Mouse (Mus musculus): Measurements from ENCODE around the gene Cant1. TPM values are rescaled to one million over a fixed set of nuclear protein-coding genes. Genes with fewer than 3 reads are reported as not detected.

Gene Cant1
- total RNA-seq, 2 experiments from 2014 or later = 37.9 to 41.0 TPM

DNA sequence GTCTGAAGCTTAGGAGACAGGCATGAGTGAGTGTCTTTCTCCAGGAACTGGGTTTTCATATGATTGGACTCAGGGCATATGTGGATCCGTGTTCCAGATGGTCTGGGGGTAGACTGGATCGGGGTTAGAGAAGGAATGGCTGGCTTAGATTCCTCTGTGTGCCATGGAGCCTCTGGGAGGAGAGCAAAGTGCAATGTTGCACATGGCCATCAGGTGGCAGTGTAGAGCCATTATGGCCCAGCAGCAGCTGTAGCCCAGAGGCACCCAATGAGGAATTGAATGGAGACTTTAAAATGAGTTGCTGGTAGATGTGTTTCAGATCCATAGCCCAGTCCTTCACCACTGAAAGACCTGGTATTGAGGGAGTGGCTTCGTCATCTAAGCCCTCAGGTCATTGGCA, 27.0 kb upstream of the Cant1 start:
- peak; percentile 58 to 74 for DNase-seq (ENCODE audit: extremely low spot score in 1 of 2, low spot score in 2 of 2)
- Histone ChIP-seq H3K27ac (no peak overlapping the region), H3K4me3 (no peak overlapping the region)
- TF ChIP-seq CTCF (IDR thresholded peaks at IDR 0.05) = peak; percentile 98
- intact Hi-C loops (cut with DNase I) = loop anchor here (1.0 to 2.0 kb wide), 2 partner anchors 45 to 293 kb away; no protein-coding TSS in a partner anchor

DNA sequence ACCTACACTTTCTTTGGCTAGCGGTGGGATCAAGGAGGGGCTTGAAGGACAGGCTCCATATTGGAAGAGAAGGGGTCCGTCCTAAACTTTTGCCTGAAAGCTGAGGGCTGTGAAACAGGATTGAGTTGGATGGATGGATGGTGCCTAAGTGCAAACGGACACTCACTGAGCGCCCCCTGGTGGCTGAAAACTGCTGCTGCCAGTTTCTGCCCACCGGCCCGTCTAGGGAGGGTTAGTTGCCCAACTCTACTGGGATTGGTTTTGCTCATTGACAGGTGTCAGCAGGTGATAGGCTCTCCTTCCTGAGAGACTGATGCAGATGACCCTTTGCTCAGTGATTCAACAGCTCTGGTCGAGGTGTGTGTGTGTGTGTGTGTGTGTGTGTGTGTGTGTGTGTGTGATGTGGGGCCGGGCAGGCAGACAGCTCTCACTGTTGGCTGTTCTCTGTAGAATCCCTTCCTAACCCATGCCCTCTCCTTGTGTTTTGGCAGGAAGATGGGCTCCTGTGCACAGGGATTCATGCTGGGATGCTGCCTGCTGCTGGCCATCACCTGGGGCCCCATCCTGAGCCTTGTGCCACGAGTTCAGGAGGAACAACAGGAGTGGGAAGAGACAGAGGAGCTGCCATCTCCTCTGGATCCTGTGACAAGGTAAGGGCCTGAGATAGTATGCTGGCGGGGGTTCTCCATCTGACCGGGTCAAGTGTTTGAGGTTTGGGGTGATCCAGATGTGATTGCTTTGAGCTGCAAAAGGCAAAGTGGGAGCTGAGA, 24.5 kb upstream of the Cant1 start:
- H3K27ac ChIP-seq = no peak overlapping the region
- DNase-seq (ENCODE audit: extremely low spot score in 1 of 2, low spot score in 2 of 2) = peak; percentile 48 to 71
- peak; percentile 83 for TF ChIP-seq CTCF (IDR thresholded peaks at IDR 0.05)
- intact Hi-C loops (cut with DNase I) = loop anchor here (1.0 kb wide), 1 partner anchor 20 kb away; no protein-coding TSS in a partner anchor
- no peak overlapping the region for H3K4me3 ChIP-seq

DNA sequence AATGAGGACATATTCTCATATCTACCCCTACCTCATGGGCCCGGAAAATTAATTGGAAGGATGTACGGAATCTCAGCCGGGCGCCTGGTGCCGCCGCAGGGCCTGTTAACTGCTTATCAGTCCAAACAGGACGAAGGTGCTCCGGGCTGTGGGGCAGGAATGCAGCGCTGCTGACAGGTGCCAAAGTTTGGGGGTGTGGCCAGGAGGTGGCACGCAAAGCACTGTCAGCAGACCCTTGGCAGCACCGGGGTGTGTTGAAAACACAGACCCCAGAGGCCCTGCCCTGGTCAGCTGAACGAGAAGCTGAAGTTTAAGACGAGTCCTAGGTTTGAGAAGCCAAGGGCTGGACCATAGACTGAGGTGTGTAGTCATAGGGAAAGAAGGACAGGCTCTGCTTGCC, 23.8 kb upstream of the Cant1 start:
- intact Hi-C loops (cut with DNase I) = loop anchor here (1.0 kb wide), 1 partner anchor 19 kb away; no protein-coding TSS in a partner anchor
- DNase-seq (ENCODE audit: extremely low spot score in 1 of 2, low spot score in 2 of 2) = no peak
- no peak overlapping the region for H3K27ac ChIP-seq
- no peak for TF ChIP-seq CTCF (IDR thresholded peaks at IDR 0.05)
- no peak overlapping the region for H3K4me3 ChIP-seq

DNA sequence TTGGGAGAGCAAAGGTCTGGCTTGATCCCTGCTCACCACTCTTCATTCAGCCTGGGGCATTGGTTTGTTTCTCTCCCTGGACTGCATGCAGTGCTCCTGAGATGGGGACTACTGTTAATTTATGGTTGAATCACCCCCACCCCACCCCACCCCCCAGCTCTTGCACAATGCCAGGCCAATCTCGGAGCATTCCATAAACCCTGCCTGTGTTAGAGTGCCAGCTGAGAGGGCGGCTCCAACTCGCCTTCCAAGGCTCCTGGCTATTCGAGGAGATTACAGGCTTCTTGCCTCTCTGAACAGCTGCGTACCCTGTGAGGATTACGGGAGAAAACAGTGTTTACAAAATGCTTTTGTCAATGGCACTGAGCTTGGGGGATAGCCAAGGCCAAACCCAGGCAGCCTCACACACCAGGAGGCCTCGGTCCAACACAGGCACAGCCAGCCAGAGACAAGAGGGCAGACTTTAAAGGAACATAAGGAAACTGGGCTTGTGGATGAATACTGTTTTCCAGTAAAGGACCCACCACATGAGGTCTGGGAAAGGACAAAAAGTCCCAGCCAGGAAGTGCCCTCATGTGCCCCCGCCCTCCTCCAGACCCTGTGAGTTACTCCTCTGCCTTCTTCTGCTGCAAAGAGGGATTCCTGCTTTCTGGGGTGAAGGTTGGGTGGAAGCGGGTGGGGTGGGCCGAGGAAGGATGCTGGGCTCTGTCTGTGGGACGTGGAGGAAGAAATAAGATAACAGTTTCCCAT, 20.0 kb upstream of the Cant1 start:
- DNase-seq (ENCODE audit: extremely low spot score in 1 of 2, low spot score in 2 of 2) = no peak
- TF ChIP-seq CTCF (IDR thresholded peaks at IDR 0.05) = no peak
- H3K27ac ChIP-seq = no peak overlapping the region
- intact Hi-C loops (cut with DNase I) = no loop called here
- H3K4me3 ChIP-seq = no peak overlapping the region

- Histone ChIP-seq H3K27ac (no peak overlapping the region), H3K4me3 (no peak overlapping the region)
- peak; percentile 39 for TF ChIP-seq CTCF (IDR thresholded peaks at IDR 0.05)
- no peak for DNase-seq (ENCODE audit: extremely low spot score in 1 of 2, low spot score in 2 of 2)
- intact Hi-C loops (cut with DNase I) = no loop called here
These were observed 17.6 kb upstream of the Cant1 start for GRCm38 (mm10) chr11:118436471-118436935.

DNA sequence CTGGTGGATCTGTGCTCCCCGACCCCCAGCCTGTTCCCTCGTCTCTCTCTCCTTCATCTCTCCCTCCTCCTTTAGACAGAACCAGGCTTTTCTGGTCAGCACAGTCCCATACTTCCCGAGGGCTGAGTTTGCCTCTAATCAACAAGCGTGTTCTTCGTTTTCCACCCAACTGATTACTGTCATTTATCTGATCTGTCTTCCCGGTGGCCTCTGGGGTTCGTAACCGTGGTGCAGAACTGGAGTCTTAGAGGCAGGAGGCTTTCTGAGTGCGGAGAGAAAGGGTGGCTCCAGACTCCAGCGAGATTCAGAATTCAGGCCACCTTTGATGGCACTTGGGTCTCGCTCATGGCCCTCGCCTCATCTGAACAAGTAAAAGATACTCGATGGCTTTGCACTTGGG, 15.2 kb upstream of the Cant1 start:
- Histone ChIP-seq H3K4me3 (no peak overlapping the region), H3K27ac (no peak overlapping the region)
- TF ChIP-seq CTCF (IDR thresholded peaks at IDR 0.05) = no peak
- intact Hi-C loops (cut with DNase I) = no loop called here
- no peak for DNase-seq (ENCODE audit: extremely low spot score in 1 of 2, low spot score in 2 of 2)

- no peak overlapping the region for H3K27ac ChIP-seq
- H3K4me3 ChIP-seq = no peak overlapping the region
- intact Hi-C loops (cut with DNase I) = no loop called here
- TF ChIP-seq CTCF (IDR thresholded peaks at IDR 0.05) = no peak
- DNase-seq (ENCODE audit: extremely low spot score in 1 of 2, low spot score in 2 of 2) = no peak
These were observed 14.5 kb upstream of the Cant1 start for GRCm38 (mm10) chr11:118433398-118433868.

DNA sequence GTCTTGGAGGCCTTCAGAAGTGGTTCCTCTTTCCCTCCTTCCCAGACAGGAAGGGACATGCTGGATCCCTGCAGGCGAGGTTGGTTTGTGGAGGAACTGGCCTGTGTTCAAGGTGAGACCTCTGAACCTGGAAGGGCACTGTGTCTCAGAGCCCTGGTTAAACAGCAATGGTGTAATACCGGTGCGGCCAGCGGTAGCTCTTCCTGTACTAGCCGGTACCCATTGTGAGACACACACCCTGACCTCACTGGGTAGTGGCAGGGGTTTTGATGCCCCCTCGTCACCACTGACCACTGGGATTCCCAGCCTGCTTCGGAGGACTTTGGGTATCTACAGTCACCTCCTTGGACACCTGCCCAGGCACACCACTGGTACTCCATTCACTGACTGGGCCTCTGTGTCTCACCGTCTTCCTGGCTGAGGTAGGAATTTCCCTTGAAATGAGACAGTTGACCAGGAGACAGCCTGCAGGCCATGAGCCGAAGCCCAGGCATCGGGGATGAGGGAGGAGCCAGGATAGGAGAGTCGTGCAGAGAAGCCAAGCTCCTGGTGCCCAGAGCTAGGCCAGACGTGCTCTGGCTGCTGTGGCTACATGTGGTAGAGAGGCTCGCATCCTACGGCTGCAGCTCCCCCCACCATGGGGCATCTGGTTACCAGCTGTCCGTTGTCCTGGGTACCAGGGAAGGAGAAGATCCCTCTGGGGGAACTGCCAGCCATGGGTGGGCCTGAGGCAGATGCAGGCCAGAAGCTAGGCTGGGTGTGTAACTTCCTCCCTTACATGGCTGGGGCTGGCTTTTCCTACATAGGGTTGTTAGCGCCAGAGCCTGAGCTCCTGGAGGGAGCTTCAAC, 12.4 kb upstream of the Cant1 start:
- no peak for DNase-seq (ENCODE audit: extremely low spot score in 1 of 2, low spot score in 2 of 2)
- no peak overlapping the region for H3K4me3 ChIP-seq
- no peak overlapping the region for H3K27ac ChIP-seq
- intact Hi-C loops (cut with DNase I) = no loop called here
- no peak for TF ChIP-seq CTCF (IDR thresholded peaks at IDR 0.05)

DNA sequence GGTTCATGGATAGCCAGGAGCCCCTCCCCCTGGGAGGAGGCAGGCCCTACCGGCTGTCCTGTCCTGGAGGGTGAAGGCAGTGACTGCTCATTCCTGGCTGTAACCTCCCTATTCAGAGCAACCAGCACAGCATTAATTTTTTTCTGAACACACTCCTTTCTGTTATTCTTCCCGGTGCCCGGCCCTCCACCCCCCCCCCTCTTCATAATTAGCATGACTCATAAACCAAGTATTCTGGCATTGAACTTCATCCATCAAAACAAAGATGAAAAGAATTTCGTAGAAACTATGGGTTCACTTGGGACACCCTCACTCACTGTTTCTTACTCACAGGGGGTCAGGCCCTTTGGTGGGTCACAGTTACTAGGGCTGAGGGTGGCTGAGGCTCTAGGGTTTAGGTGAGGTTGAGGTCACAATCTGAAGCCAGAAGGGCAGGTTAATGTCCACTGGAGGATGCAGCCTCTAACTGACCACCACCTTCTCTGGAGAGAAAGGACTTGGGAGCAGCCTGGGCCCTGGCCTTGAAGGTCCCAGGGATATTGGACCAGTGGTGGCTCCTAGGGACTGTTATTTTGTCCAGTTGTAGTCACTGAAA, 11.5 kb upstream of the Cant1 start:
- TF ChIP-seq CTCF (IDR thresholded peaks at IDR 0.05) = no peak
- intact Hi-C loops (cut with DNase I) = no loop called here
- Histone ChIP-seq H3K27ac (no peak overlapping the region), H3K4me3 (no peak overlapping the region)
- DNase-seq (ENCODE audit: extremely low spot score in 1 of 2, low spot score in 2 of 2) = no peak

- intact Hi-C loops (cut with DNase I) = no loop called here
- no peak for DNase-seq (ENCODE audit: extremely low spot score in 1 of 2, low spot score in 2 of 2)
- no peak overlapping the region; the same call in 1 of the 2 replicates for H3K4me3 ChIP-seq
- H3K27ac ChIP-seq = no peak overlapping the region
- TF ChIP-seq CTCF (IDR thresholded peaks at IDR 0.05) = no peak
These were observed 10.2 kb upstream of the Cant1 start for GRCm38 (mm10) chr11:118428944-118429709.
